ENCODE assay signal across 10 mouse cellular contexts in the genomic region with DNA sequence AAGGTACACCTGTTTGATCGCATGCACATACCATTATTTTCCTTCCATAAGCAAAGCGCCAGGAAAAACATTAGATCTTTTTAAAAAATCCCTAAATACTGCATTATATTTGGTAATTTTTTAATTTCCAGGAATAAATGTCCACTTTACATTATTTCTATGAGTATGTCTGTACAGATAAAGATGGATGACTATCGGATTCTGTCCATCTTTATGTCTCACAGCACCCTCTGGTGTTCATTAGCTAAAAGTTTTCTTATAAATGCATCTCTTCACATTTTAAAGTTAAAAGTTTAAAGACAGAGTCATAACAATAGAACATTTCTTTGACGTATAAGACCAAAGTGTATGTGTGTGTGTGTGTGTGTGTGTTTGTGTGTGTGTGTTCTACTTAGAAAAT.
A peak's percentile ranks its signal among the peaks of the same experiment; 100 is the strongest.
DNase-seq lines count a peak whose midpoint lies in the region; ATAC-seq and TF ChIP-seq lines count a peak whose summit lies in the region.
"Had no signal": no experiment of that assay in that cellular context is flagged by ENCODE, and none has a peak within 500 bp of the region (broad histone marks: within the 10 kb centered on the region; RNA-seq: fewer than 3 reads in every experiment).

No protein-coding gene starts in this region.

- no peaks in the 10 kb centered on the region for H3K9me3 ChIP-seq in liver, embryonic 11.5 days (ENCODE audit: control insufficient read depth, low read length)
- H3K9me3 ChIP-seq in ES-E14 (ENCODE audit: control insufficient read depth, insufficient read depth, low read depth, low read length) = no peaks in the 10 kb centered on the region
- H3K9me3 ChIP-seq: heart, embryonic 12.5 days had no signal

- H3K4me1 ChIP-seq in liver, adult 2 months (ENCODE audit: control insufficient read depth, insufficient read depth, low read length) = no peaks in the 10 kb centered on the region
- no peaks in the 10 kb centered on the region for H3K4me1 ChIP-seq in liver, embryonic 11.5 days (replicated peaks; ENCODE audit: control insufficient read depth, insufficient read depth, low read length)
- no peaks in the 10 kb centered on the region for H3K4me1 ChIP-seq in ES-E14 (ENCODE audit: control insufficient read depth in 2 of 2, insufficient read depth in 2 of 2, low read length in 2 of 2, poor library complexity in 1 of 2)
- H3K4me1 ChIP-seq: heart, embryonic 12.5 days had no signal

- WGBS in liver, adult 2 months = 59% methylated on average over 4 of the region's 4 CpGs
- 54% methylated on average over 4 of the region's 4 CpGs for WGBS in liver, embryonic 11.5 days

- intact Hi-C loops in left cerebral cortex, postnatal 10 days (cut with DNase I) = loop anchor here (2.0 to 10.0 kb wide), 2 partner anchors 163 to 1905 kb away; a partner anchor contains a TSS

- no peak for TF ChIP-seq CTCF in liver, adult 2 months (IDR thresholded peaks at IDR 0.05; ENCODE audit: low read depth, low read length)

- no peak overlapping the region for H3K27ac ChIP-seq in liver, adult 2 months (replicated peaks; ENCODE audit: insufficient read depth, low read depth, low read length)
- no peak overlapping the region for H3K27ac ChIP-seq in liver, embryonic 11.5 days (ENCODE audit: low read depth, low read length)
- no peak overlapping the region for H3K27ac ChIP-seq in ES-E14 (ENCODE audit: insufficient read depth, low read depth, low read length, poor library complexity, severe bottlenecking)

- no peaks in the 10 kb centered on the region; the same call in 1 of the 2 replicates for H3K36me3 ChIP-seq in liver, adult 2 months (ENCODE audit: control insufficient read depth, insufficient read depth, low read length)
- H3K36me3 ChIP-seq in liver, embryonic 11.5 days (ENCODE audit: control insufficient read depth, insufficient read depth, low read length) = 0 out of 2 replicates have a peak, but pooled peaks cover 2% of the 10 kb centered on the region
- no peaks in the 10 kb centered on the region for H3K36me3 ChIP-seq in ES-E14 (ENCODE audit: control insufficient read depth, insufficient read depth, low read length, poor library complexity, severe bottlenecking)

- no peak for TF ChIP-seq POLR2A in liver, adult 2 months (IDR thresholded peaks at IDR 0.05; ENCODE audit: extremely low read depth, insufficient read depth, low read length)

- H3K79me2 ChIP-seq in liver, adult 2 months (ENCODE audit: control insufficient read depth, insufficient read depth, low read length) = no peaks in the 10 kb centered on the region

- ATAC-seq in liver, embryonic 11.5 days (replicated peaks; ENCODE audit: low FRiP score) = no peak

- in situ Hi-C loops in ES-E14 (cut with MboI; ENCODE audit: low sequenced_read_pairs in 2 of 2, unreplicated experiment in 2 of 2) = loop anchor here (10.0 to 25.0 kb wide), 2 partner anchors 152 to 165 kb away; no protein-coding TSS in a partner anchor

- H3K9ac ChIP-seq in liver, adult 2 months (ENCODE audit: low read depth, low read length) = no peak overlapping the region
- H3K9ac ChIP-seq in liver, embryonic 11.5 days (ENCODE audit: low read depth, low read length) = no peak overlapping the region
- no peak overlapping the region for H3K9ac ChIP-seq in ES-E14 (ENCODE audit: insufficient read depth, low read depth, low read length, poor library complexity, severe bottlenecking)
- H3K9ac ChIP-seq: heart, embryonic 12.5 days had no signal

- DNase-seq in liver, adult 2 months (ENCODE audit: extremely low read depth, low read depth, low spot score) = peak; percentile 12
- no peak for DNase-seq in liver, embryonic 11.5 days (ENCODE audit: low spot score)
- peak; percentile 7 for DNase-seq in ES-E14 (ENCODE audit: low read depth, low spot score)
- DNase-seq in adipocyte (ENCODE audit: low spot score) = peak; percentile 60
- DNase-seq in naive thymus-derived CD4-positive, alpha-beta T cell, adult 2 months (ENCODE audit: low read depth) = peak; percentile 67
- DNase-seq in left cerebral cortex, adult 18-20 months (ENCODE audit: low spot score in 2 of 2) = no peak
- no peak for DNase-seq in left cerebral cortex, postnatal 10 days (ENCODE audit: extremely low spot score in 1 of 2, low spot score in 2 of 2)
- DNase-seq: lung, adult 2 months; thymus, adult 18-20 months had no signal

- no peak overlapping the region for H3K4me3 ChIP-seq in liver, adult 2 months (ENCODE audit: insufficient read depth, low read depth, low read length)
- H3K4me3 ChIP-seq in liver, embryonic 11.5 days (ENCODE audit: low read depth, low read length) = no peak overlapping the region
- no peak overlapping the region for H3K4me3 ChIP-seq in ES-E14 (ENCODE audit: insufficient read depth in 1 of 2, low read depth in 1 of 2, low read length in 2 of 2, poor library complexity in 1 of 2, severe bottlenecking in 1 of 2)
- H3K4me3 ChIP-seq: heart, embryonic 12.5 days had no signal

- no peaks in the 10 kb centered on the region for H3K27me3 ChIP-seq in liver, adult 2 months (ENCODE audit: control insufficient read depth, insufficient read depth, low read length)
- H3K27me3 ChIP-seq in liver, embryonic 11.5 days (replicated peaks; ENCODE audit: control insufficient read depth, insufficient read depth, low read length) = no peaks in the 10 kb centered on the region
- H3K27me3 ChIP-seq: heart, embryonic 12.5 days had no signal

- H3K4me2 ChIP-seq in liver, embryonic 11.5 days = no peak overlapping the region
- H3K4me2 ChIP-seq: heart, embryonic 12.5 days had no signal

TF ChIP-seq in ES-E14, 5 proteins besides CTCF, POLR2A, EP300 and RAD21:
- peak; percentile 64; the same call in 1 of the 2 replicates for TF ChIP-seq ZC3H11A (IDR thresholded peaks at IDR 0.05; ENCODE audit: borderline replicate concordance, low read depth, low read length)
- TF ChIP-seq CHD2 (IDR thresholded peaks at IDR 0.05; ENCODE audit: low read depth, low read length) = no peak

Comparison
In these comparisons a context has a peak if more than half of its experiments do, and no peak if none do; other contexts are left out.
1. DNase-seq: peak in liver, adult 2 months (single experiment), ES-E14 (single experiment), adipocyte (single experiment) and naive thymus-derived CD4-positive, alpha-beta T cell, adult 2 months (single experiment); none in liver, embryonic 11.5 days (single experiment), left cerebral cortex, adult 18-20 months (0 of 2) and left cerebral cortex, postnatal 10 days (0 of 2).